ENCODE assay signal across 14 mouse cellular contexts in the genomic region with DNA sequence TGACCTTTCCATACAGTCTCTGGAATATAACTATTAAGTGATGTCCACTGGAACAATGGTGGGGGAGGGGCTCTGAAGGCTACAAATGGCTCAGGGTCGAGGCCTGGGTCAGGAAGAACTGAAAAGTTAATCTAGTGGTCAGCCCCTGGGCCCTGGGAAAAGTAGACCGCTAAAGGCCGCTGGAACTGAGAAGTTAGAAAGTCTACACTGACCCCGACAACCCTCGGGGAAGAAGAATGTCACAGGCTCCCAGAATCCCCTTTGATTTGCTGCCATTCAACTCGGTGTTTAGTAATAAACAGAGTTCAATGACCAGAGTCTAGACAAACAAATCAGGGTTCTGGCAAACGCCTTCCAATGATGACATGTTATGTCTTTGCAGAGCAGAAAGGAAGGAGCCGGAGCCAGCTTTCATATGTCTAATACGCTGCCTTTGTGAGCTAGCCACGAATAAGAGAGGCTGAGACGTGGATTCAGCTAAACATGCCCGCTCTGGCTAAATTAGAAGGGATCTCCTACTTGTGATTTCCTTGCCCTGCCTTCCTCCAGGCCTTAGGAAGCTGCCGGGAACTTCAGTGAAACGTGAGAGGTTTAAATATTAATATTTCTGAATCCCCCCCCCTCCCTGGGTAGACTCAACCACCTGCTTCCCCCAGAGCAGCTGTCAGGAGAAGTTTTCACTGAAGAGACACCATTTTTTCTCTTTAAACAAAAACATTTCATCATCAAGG.
DNase-seq lines count a peak whose midpoint lies in the region; ATAC-seq and TF ChIP-seq lines count a peak whose summit lies in the region.
"Had no signal": no experiment of that assay in that cellular context is flagged by ENCODE, and none has a peak within 500 bp of the region (broad histone marks: within the 10 kb centered on the region; RNA-seq: fewer than 3 reads in every experiment).

No protein-coding gene starts in this region.

- no peaks in the 10 kb centered on the region for H3K27me3 ChIP-seq in hindbrain, embryonic 14.5 days (ENCODE audit: control insufficient read depth, insufficient read depth, low read length)
- no peaks in the 10 kb centered on the region for H3K27me3 ChIP-seq in stomach, embryonic 16.5 days (ENCODE audit: control insufficient read depth, insufficient read depth, low read length)
- H3K27me3 ChIP-seq: forebrain, embryonic 12.5 days had no signal

- peak overlapping the region; percentile 10 for H3K27ac ChIP-seq in hindbrain, embryonic 14.5 days
- H3K27ac ChIP-seq in stomach, embryonic 16.5 days (ENCODE audit: low read length) = peak overlapping the region; percentile 47
- H3K27ac ChIP-seq: forebrain, embryonic 12.5 days; heart, adult 2 months; liver, embryonic 14.5 days had no signal

- no peak overlapping the region for H3K4me3 ChIP-seq in lung, adult 2 months (replicated peaks; ENCODE audit: extremely low read depth, low read depth, low read length)
- H3K4me3 ChIP-seq in hindbrain, embryonic 14.5 days (replicated peaks; ENCODE audit: low read length) = no peak overlapping the region
- H3K4me3 ChIP-seq in stomach, embryonic 16.5 days (replicated peaks; ENCODE audit: low read length) = no peak overlapping the region
- H3K4me3 ChIP-seq: forebrain, embryonic 12.5 days; heart, adult 2 months had no signal

- H3K9me3 ChIP-seq in hindbrain, embryonic 14.5 days (ENCODE audit: control insufficient read depth, low read length) = no peaks in the 10 kb centered on the region
- no peaks in the 10 kb centered on the region for H3K9me3 ChIP-seq in stomach, embryonic 16.5 days (replicated peaks; ENCODE audit: control insufficient read depth, low read length)
- H3K9me3 ChIP-seq: forebrain, embryonic 12.5 days; G1E had no signal

- H3K4me2 ChIP-seq in hindbrain, embryonic 14.5 days (replicated peaks) = no peak overlapping the region
- no peak overlapping the region for H3K4me2 ChIP-seq in stomach, embryonic 16.5 days (ENCODE audit: low read depth, low read length)
- H3K4me2 ChIP-seq: forebrain, embryonic 12.5 days had no signal

- WGBS in lung, adult 2 months = 50% methylated on average over 14 of the region's 14 CpGs
- WGBS in hindbrain, embryonic 14.5 days = 21% methylated on average over 14 of the region's 14 CpGs
- 39% methylated on average over 14 of the region's 14 CpGs for WGBS in stomach, embryonic 16.5 days

- no peak for TF ChIP-seq CTCF in lung, adult 2 months (IDR thresholded peaks at IDR 0.05; ENCODE audit: insufficient read depth, low read length)

- ATAC-seq in hindbrain, embryonic 14.5 days (ENCODE audit: low FRiP score) = no peak
- ATAC-seq in stomach, embryonic 16.5 days (ENCODE audit: insufficient read depth, low FRiP score) = no peak

- H3K4me1 ChIP-seq in lung, adult 2 months (ENCODE audit: control insufficient read depth, insufficient read depth, low read length) = peaks cover 3% of the 10 kb centered on the region; the same call in 1 of the 2 replicates
- H3K4me1 ChIP-seq in hindbrain, embryonic 14.5 days (replicated peaks; ENCODE audit: control insufficient read depth, insufficient read depth, low read length) = peaks cover 12% of the 10 kb centered on the region; the same call in 1 of the 2 replicates
- peaks cover 14% of the 10 kb centered on the region for H3K4me1 ChIP-seq in stomach, embryonic 16.5 days (ENCODE audit: control insufficient read depth, insufficient read depth, low read length)

- DNase-seq in lung, adult 18-20 months = peak; percentile 7 to 32
- no peak for DNase-seq in lung, adult 2 months
- DNase-seq in hindbrain, embryonic 14.5 days (ENCODE audit: low spot score) = no peak
- DNase-seq in lung, postnatal 14 days = peak; percentile 53
- no peak for DNase-seq in B cell, adult 2 months
- no peak for DNase-seq in layer of hippocampus, postnatal 36 days
- DNase-seq in layer of hippocampus, postnatal 10 days (ENCODE audit: low spot score in 2 of 2) = no peak
- DNase-seq: adrenal gland, adult 8-10 months; cerebellum, adult 9-10 months; heart, adult 2 months had no signal

- no peak for TF ChIP-seq POLR2A in lung, adult 2 months (IDR thresholded peaks at IDR 0.05; ENCODE audit: borderline replicate concordance, extremely low read depth, low read depth, low read length)

- H3K36me3 ChIP-seq in hindbrain, embryonic 14.5 days (replicated peaks; ENCODE audit: control insufficient read depth, insufficient read depth) = no peaks in the 10 kb centered on the region
- H3K36me3 ChIP-seq in stomach, embryonic 16.5 days (ENCODE audit: control insufficient read depth, insufficient read depth, low read length) = no peaks in the 10 kb centered on the region
- H3K36me3 ChIP-seq: forebrain, embryonic 12.5 days; G1E had no signal

- no peak overlapping the region for H3K9ac ChIP-seq in hindbrain, embryonic 14.5 days
- H3K9ac ChIP-seq in stomach, embryonic 16.5 days (ENCODE audit: low read length) = 0 out of 2 replicates have a peak overlapping the region, but pooled peaks have one; percentile 18
- H3K9ac ChIP-seq: forebrain, embryonic 12.5 days; liver, embryonic 14.5 days had no signal

Comparison
In these comparisons a context has a peak if more than half of its experiments do, and no peak if none do; other contexts are left out.
1. DNase-seq: peak in lung, adult 18-20 months (2 of 2) and lung, postnatal 14 days (single experiment); none in lung, adult 2 months (single experiment), hindbrain, embryonic 14.5 days (single experiment), B cell, adult 2 months (0 of 2), layer of hippocampus, postnatal 36 days (0 of 2) and layer of hippocampus, postnatal 10 days (0 of 2).